Mouse (Mus musculus): Measurements from ENCODE around the gene Camk2n1.
A peak's percentile ranks its signal among the peaks of the same experiment; 100 is the strongest.

The Camk2n1 gene

GRCm38 (mm10) chr4:138447387-138447786 is 6.7 kb upstream of the Camk2n1 start:
- DNase-seq (ENCODE audit: inconsistent age in 2 of 2, low spot score in 1 of 2) = peak; percentile 88 to 97

- DNase-seq (ENCODE audit: inconsistent age in 2 of 2, low spot score in 1 of 2) = no peak
Measured at GRCm38 (mm10) chr4:138447827-138448602, 6.1 kb upstream of the Camk2n1 start.

- no peak for DNase-seq (ENCODE audit: inconsistent age in 2 of 2, low spot score in 1 of 2)
Measured at GRCm38 (mm10) chr4:138448872-138449615, 5.1 kb upstream of the Camk2n1 start.

GRCm38 (mm10) chr4:138449636-138450314 is 4.3 kb upstream of the Camk2n1 start:
- no peak for DNase-seq (ENCODE audit: inconsistent age in 2 of 2, low spot score in 1 of 2)

- DNase-seq (ENCODE audit: inconsistent age in 2 of 2, low spot score in 1 of 2) = no peak
Measured at GRCm38 (mm10) chr4:138452306-138453096, 1.6 kb upstream of the Camk2n1 start.

GRCm38 (mm10) chr4:138453097-138453752 is 889 bp upstream of the Camk2n1 start:
- no peak for DNase-seq (ENCODE audit: inconsistent age in 2 of 2, low spot score in 1 of 2)

GRCm38 (mm10) chr4:138454571-138455140 is 542 bp downstream of the Camk2n1 start:
- peak; percentile 78 to 91 for DNase-seq (ENCODE audit: inconsistent age in 2 of 2, low spot score in 1 of 2)

GRCm38 (mm10) chr4:138455141-138455955 is 1.2 kb downstream of the Camk2n1 start:
- DNase-seq (ENCODE audit: inconsistent age in 2 of 2, low spot score in 1 of 2) = peak in 1 of 2 experiments; percentile 82

GRCm38 (mm10) chr4:138455956-138456341 is 1.8 kb downstream of the Camk2n1 start:
- peak; percentile 48 to 74 for DNase-seq (ENCODE audit: inconsistent age in 2 of 2, low spot score in 1 of 2)

GRCm38 (mm10) chr4:138456536-138456935 is 2.4 kb downstream of the Camk2n1 start:
- DNase-seq (ENCODE audit: inconsistent age in 2 of 2, low spot score in 1 of 2) = no peak

- no peak for DNase-seq (ENCODE audit: inconsistent age in 2 of 2, low spot score in 1 of 2)
Measured at GRCm38 (mm10) chr4:138457091-138457490, 3.0 kb downstream of the Camk2n1 start.

GRCm38 (mm10) chr4:138458171-138458570 is 4.1 kb downstream of the Camk2n1 start:
- no peak for DNase-seq (ENCODE audit: inconsistent age in 2 of 2, low spot score in 1 of 2)

- DNase-seq (ENCODE audit: inconsistent age in 2 of 2, low spot score in 1 of 2) = no peak
Measured at GRCm38 (mm10) chr4:138458735-138459440, 4.8 kb downstream of the Camk2n1 start.

GRCm38 (mm10) chr4:138459775-138460174 is 5.7 kb downstream of the Camk2n1 start:
- no peak for DNase-seq (ENCODE audit: inconsistent age in 2 of 2, low spot score in 1 of 2)

GRCm38 (mm10) chr4:138460910-138461309 is 6.8 kb downstream of the Camk2n1 start:
- no peak for DNase-seq (ENCODE audit: inconsistent age in 2 of 2, low spot score in 1 of 2)

- no peak for DNase-seq (ENCODE audit: inconsistent age in 2 of 2, low spot score in 1 of 2)
Measured at GRCm38 (mm10) chr4:138461471-138461870, 7.4 kb downstream of the Camk2n1 start.

- peak in 1 of 2 experiments; percentile 73 for DNase-seq (ENCODE audit: inconsistent age in 2 of 2, low spot score in 1 of 2)
Measured at GRCm38 (mm10) chr4:138462971-138463831, 9.1 kb downstream of the Camk2n1 start.

All from adrenal gland, adult (tissue).